Mouse (Mus musculus) lung, adult 2 months (tissue): ENCODE measurements around the gene Galnt9.

Experiments used
- CTCF ChIP-seq: fragments of 200-500 bp; IDR thresholded peaks from 2 replicates; pipeline ENCODE4 v1.5.1; 2011; ENCODE audit warnings: mild to moderate bottlenecking, low read length, control low read depth; ENCODE audit not compliant: insufficient read depth
- POLR2A ChIP-seq: fragments of 200-500 bp; IDR thresholded peaks from 2 replicates; pipeline ENCODE4 v1.6.1; 2011; ENCODE audit warnings: low read depth, mild to moderate bottlenecking, control low read depth, low read length, borderline replicate concordance; ENCODE audit errors: extremely low read depth

DNA sequence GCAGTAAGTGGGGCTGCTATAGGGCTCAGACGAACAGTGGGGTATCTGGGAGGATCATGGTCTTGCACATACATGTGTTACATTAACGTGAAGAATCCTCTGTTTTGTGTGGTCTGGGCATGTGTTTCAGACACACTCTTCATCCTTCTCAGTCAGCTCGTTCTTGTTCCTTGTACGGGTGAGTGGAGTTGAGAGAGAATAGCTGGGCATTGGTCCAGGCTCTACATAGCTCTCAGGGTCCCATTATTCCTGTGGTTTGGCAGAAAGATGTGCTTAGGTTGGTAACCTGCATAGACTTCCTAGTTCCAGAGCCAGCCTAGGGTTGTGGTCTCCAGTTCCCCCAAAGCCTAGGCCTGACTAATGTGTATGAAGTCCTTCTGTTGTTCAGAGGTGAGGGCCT is 49.8 kb upstream of the Galnt9 start:
- TF ChIP-seq POLR2A: no peak
- TF ChIP-seq CTCF: no peak
